12 mouse cellular contexts compared by ENCODE assay signal in genomic region chr2:13329754-13330417, GRCm38 (mm10). TPM values are rescaled to one million over a fixed set of nuclear protein-coding genes. Genes with fewer than 3 reads are reported as not detected.
DNase-seq lines count a peak whose midpoint lies in the region; ATAC-seq and TF ChIP-seq lines count a peak whose summit lies in the region.
"Had no signal": no experiment of that assay in that cellular context is flagged by ENCODE, and none has a peak within 500 bp of the region (broad histone marks: within the 10 kb centered on the region; RNA-seq: fewer than 3 reads in every experiment).

No protein-coding gene starts in this region.

- TF ChIP-seq CTCF in lung, adult 2 months (IDR thresholded peaks at IDR 0.05; ENCODE audit: insufficient read depth, low read length): no peak

- H3K4me3 ChIP-seq in lung, adult 2 months (replicated peaks; ENCODE audit: extremely low read depth, low read depth, low read length): no peak overlapping the region
- H3K4me3 ChIP-seq: hindbrain, embryonic 10.5 days; intestine, embryonic 15.5 days had no signal

- H3K27me3 ChIP-seq in splenic B cell, adult 2 months (ENCODE audit: control insufficient read depth, insufficient read depth, low read length, poor library complexity, severe bottlenecking): no peaks in the 10 kb centered on the region
- H3K27me3 ChIP-seq: intestine, embryonic 15.5 days had no signal

- TF ChIP-seq POLR2A in lung, adult 2 months (IDR thresholded peaks at IDR 0.05; ENCODE audit: borderline replicate concordance, extremely low read depth, low read depth, low read length): no peak

- peak; percentile 31 for DNase-seq in heart, adult 8-10 months (ENCODE audit: low spot score)
- no peak for DNase-seq in heart, postnatal 14 days
- DNase-seq in lung, postnatal 36 days: peak; percentile 3
- no peak for DNase-seq in lung, adult 2 months
- peak; percentile 5 for DNase-seq in splenic B cell, adult 2 months (ENCODE audit: low read depth, low spot score)
- DNase-seq in left cerebral cortex, postnatal 10 days (ENCODE audit: extremely low spot score in 1 of 2, low spot score in 2 of 2): no peak
- DNase-seq in neural tube, embryonic 10.5 days (ENCODE audit: extremely low spot score, low spot score): no peak
- DNase-seq: adrenal gland, adult 2 months; cerebellum, postnatal 14 days had no signal

- peak; percentile 93 for ATAC-seq in granulocyte monocyte progenitor cell, adult 5-6 weeks (replicated peaks; ENCODE audit: poor library complexity, severe bottlenecking)
- ATAC-seq: intestine, embryonic 15.5 days had no signal

- H3K36me3 ChIP-seq in splenic B cell, adult 2 months (ENCODE audit: control insufficient read depth, insufficient read depth, low read length, poor library complexity, severe bottlenecking): no peaks in the 10 kb centered on the region
- H3K36me3 ChIP-seq: hindbrain, embryonic 10.5 days; intestine, embryonic 15.5 days had no signal

- intact Hi-C loops in heart, postnatal 14 days (cut with DNase I): no loop called here
- intact Hi-C loops in left cerebral cortex, postnatal 10 days (cut with DNase I): no loop called here

- H3K4me1 ChIP-seq in lung, adult 2 months (ENCODE audit: control insufficient read depth, insufficient read depth, low read length): peaks cover 5% of the 10 kb centered on the region; the same call in 1 of the 2 replicates
- H3K4me1 ChIP-seq: intestine, embryonic 15.5 days had no signal

- WGBS in lung, adult 2 months: 35% methylated on average over 4 of the region's 4 CpGs

RNA-seq across cellular contexts. Expression of gene Rsu1, which starts 58.7 kb away (rescaled TPM):
- total RNA-seq in heart, adult 8-10 months (2022): 10 to 100 TPM; 41.2 to 46.0 (median 41.6) TPM
- 10 to 100 TPM; 73.7 to 75.5 TPM for total RNA-seq in heart, postnatal 14 days (2021)
- 103 and 125 TPM in 2 replicates for polyA plus RNA-seq in lung, adult 2 months (2012; rRNA removed)
- total RNA-seq in granulocyte monocyte progenitor cell, adult 5-6 weeks (2014; fragmentation: Nextera tagmentation): 114 and 115 TPM in 2 replicates
- total RNA-seq in granulocyte monocyte progenitor cell, adult 5-6 weeks (2017): 149 and 155 TPM in 2 replicates
- 10 to 100 TPM; 43.8 to 44.2 TPM for total RNA-seq in left cerebral cortex, postnatal 10 days (2021)

Comparison
In these comparisons a context has a peak if more than half of its experiments do, and no peak if none do; other contexts are left out.
1. DNase-seq: peak in heart, adult 8-10 months (single experiment), lung, postnatal 36 days (single experiment) and splenic B cell, adult 2 months (single experiment); none in heart, postnatal 14 days (0 of 2), lung, adult 2 months (single experiment), left cerebral cortex, postnatal 10 days (0 of 2) and neural tube, embryonic 10.5 days (single experiment).